Mouse (Mus musculus): ENCODE measurements at regions not wholly inside any gene's neighbourhood (a gene's known extent, or its start where the extent isn't known, plus 50 kb on each side); places are given as distances from the start of the nearest gene placed in this dataset.

GRCm38 (mm10) chr6:100973366-100974090 lies 140.1 kb downstream of the Ppp4r2 start:
- peak; percentile 18 for DNase-seq (ENCODE audit: low read depth, low spot score)

- no peak for DNase-seq (ENCODE audit: low read depth, low spot score)
These were observed 141.3 kb downstream of the Ppp4r2 start for GRCm38 (mm10) chr6:100974716-100975115.

GRCm38 (mm10) chr6:100975835-100976234 lies 142.4 kb downstream of the Ppp4r2 start:
- peak; percentile 69 for DNase-seq (ENCODE audit: low read depth, low spot score)

- no peak for DNase-seq (ENCODE audit: low read depth, low spot score)
These were observed 143.8 kb downstream of the Ppp4r2 start for GRCm38 (mm10) chr6:100977201-100977691.

GRCm38 (mm10) chr6:100978113-100978512 lies 144.7 kb downstream of the Ppp4r2 start:
- no peak for DNase-seq (ENCODE audit: low read depth, low spot score)

- no peak for DNase-seq (ENCODE audit: low read depth, low spot score)
These were observed 145.5 kb downstream of the Ppp4r2 start for GRCm38 (mm10) chr6:100978727-100979460.

- DNase-seq (ENCODE audit: low read depth, low spot score), result no peak
These were observed 146.7 kb downstream of the Ppp4r2 start for GRCm38 (mm10) chr6:100980156-100980555.

- peak; percentile 30 for DNase-seq (ENCODE audit: low read depth, low spot score)
These were observed 151.4 kb downstream of the Ppp4r2 start for GRCm38 (mm10) chr6:100984861-100985260.

- no peak for DNase-seq (ENCODE audit: low read depth, low spot score)
These were observed 152.0 kb downstream of the Ppp4r2 start for GRCm38 (mm10) chr6:100985334-100985937.

GRCm38 (mm10) chr6:100988521-100988920 lies 155.1 kb downstream of the Ppp4r2 start:
- DNase-seq (ENCODE audit: low read depth, low spot score), result no peak

GRCm38 (mm10) chr6:100993421-100993820 lies 160.0 kb downstream of the Ppp4r2 start:
- DNase-seq (ENCODE audit: low read depth, low spot score), result no peak

- no peak for DNase-seq (ENCODE audit: low read depth, low spot score)
These were observed 162.6 kb downstream of the Ppp4r2 start for GRCm38 (mm10) chr6:100995874-100996560.

GRCm38 (mm10) chr6:100998285-100998684 lies 164.9 kb downstream of the Ppp4r2 start:
- DNase-seq (ENCODE audit: low read depth, low spot score), result no peak

GRCm38 (mm10) chr6:101003901-101004300 lies 170.5 kb downstream of the Ppp4r2 start:
- no peak for DNase-seq (ENCODE audit: low read depth, low spot score)

GRCm38 (mm10) chr6:101021650-101022049 lies 188.2 kb downstream of the Ppp4r2 start:
- no peak for DNase-seq (ENCODE audit: low read depth, low spot score)

GRCm38 (mm10) chr6:101025816-101026215 lies 192.4 kb downstream of the Ppp4r2 start:
- DNase-seq (ENCODE audit: low read depth, low spot score), result peak; percentile 51

- no peak for DNase-seq (ENCODE audit: low read depth, low spot score)
These were observed 194.0 kb downstream of the Ppp4r2 start for GRCm38 (mm10) chr6:101027462-101027861.

GRCm38 (mm10) chr6:101029436-101029835 lies 196.0 kb downstream of the Ppp4r2 start:
- DNase-seq (ENCODE audit: low read depth, low spot score), result peak; percentile 89

- DNase-seq (ENCODE audit: low read depth, low spot score), result peak; percentile 70
These were observed 197.2 kb downstream of the Ppp4r2 start for GRCm38 (mm10) chr6:101030451-101031125.

GRCm38 (mm10) chr6:101046755-101047154 lies 213.3 kb downstream of the Ppp4r2 start:
- no peak for DNase-seq (ENCODE audit: low read depth, low spot score)

GRCm38 (mm10) chr6:101047195-101047594 lies 213.8 kb downstream of the Ppp4r2 start:
- DNase-seq (ENCODE audit: low read depth, low spot score), result no peak

Measured in ZHBTc4 (cell line).